Mouse (Mus musculus) CD8-positive naive resting alpha-beta T cell, adult 2 months (primary cell): Measurements from ENCODE around the gene Slc25a45.
A peak's percentile ranks its signal among the peaks of the same experiment; 100 is the strongest.

Experiments used
- DNase-seq, 2 experiments: peaks; one replicate each; pipeline ENCODE4 v3.0.0; 2022; ENCODE audit warnings: low read depth in 2 of 2, low spot score in 2 of 2

Slc25a45 gene

DNA sequence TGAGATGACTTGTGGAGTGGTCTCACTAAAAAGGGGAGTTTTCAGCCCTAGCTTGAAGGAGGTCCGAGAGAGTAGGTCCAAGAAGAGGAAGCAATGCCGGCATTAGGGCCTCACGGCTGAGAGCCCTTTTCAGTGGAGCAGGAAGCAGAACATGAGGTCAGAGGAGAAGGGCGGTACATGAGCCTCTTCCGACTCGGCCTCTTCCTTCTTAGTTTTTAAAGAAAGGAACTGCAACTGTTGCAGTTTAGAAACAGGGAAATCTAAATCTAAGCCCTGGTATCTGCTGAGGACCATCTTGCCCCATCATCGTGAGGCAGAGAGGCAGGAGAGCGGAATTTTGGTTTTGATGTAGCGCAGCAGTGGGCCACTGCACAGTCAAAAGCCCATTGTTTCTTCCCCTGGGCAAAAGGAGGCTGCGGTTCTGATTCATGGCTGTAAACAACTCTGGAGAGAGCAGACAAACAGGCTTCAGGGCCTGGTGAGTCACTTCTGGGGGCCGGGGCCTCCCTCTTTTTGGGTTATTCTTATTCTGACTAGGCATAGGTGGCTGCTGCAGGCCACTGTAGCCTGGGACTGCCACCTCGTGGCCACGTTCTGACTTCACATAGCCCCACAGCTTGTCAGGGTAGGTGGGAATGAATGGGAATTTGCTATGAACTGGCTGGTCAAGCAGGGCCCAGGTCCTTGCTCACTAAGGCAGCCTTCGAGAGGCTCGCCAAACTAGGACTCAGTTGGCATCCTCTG, at the start of gene Slc25a45:
Gene Slc25a45, plus strand, starts transcription at position 191 of the 744 bp plus-strand sequence.
- DNase-seq: peak; percentile 71 to 83

- DNase-seq: no peak
Measured at GRCm38 (mm10) chr19:5828155-5828554, 49.5 kb upstream of the Slc25a45 start.

- DNase-seq: no peak
Measured at GRCm38 (mm10) chr19:5828905-5829304, 48.7 kb upstream of the Slc25a45 start.

DNA sequence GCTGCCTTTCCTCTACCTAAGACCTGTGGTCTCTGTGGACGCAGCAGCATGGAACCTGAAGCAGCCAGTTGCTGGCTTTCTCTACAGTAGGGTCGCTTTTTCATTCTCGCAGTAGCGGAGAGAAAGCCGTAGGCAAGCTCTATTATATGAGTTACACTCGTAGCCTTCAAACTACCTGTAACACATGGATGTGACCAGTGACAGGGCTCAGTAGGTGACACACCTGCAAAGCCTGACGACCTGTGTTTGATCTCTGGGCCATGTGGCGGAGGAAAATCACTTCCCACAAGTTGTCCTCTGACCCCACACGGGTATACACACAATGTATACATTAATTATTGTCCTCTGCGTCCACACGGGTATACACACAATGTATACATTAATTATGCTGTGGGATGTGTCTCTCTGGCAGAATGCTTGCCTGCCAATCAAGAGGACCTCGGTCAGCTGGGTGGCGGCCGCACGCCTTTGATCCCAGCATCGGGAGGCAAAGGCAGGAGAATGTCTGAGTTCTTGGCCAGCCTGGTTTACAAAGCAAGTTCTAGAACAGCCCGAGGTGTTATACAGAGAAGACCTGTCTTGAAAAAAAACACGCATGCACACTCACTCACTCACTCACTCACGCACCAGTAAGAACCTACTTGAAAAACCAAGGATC, 47.5 kb upstream of the Slc25a45 start:
- DNase-seq: no peak

- DNase-seq: no peak
Measured at GRCm38 (mm10) chr19:5830776-5831175, 46.8 kb upstream of the Slc25a45 start.

DNA sequence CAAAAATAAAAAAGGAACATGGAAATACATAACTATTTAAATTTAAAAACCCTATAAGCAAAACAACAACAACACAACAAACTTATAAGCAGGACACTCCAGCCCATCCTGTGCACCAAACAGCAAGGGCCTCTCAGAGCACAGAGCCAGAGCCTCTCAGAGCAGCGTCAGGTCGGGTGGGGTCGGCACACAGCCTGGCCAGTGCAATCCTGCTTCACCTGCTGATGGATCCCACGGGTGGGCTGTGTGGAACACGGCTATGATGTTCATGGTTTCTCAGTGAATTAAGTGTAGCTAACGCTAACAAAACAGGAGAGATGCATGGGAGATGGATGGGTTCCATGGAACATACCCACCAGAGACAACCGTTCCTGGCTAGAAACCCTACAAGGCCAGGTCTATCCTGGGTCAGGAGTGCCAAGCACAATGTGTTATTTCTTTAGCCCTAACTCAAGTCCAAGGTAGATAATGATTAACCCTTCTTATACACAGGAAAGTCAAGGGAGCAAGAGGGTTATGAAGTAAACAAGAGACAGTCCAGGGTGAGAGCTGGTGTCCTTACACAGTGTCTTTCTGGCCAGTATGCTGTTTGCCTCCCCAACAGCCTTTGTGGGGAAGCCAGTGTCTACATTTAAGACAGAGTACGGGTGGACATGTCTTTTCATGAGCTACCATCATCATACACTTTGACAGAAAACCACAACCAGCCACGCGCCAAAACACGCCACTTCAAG, 46.2 kb upstream of the Slc25a45 start:
- DNase-seq: no peak

DNA sequence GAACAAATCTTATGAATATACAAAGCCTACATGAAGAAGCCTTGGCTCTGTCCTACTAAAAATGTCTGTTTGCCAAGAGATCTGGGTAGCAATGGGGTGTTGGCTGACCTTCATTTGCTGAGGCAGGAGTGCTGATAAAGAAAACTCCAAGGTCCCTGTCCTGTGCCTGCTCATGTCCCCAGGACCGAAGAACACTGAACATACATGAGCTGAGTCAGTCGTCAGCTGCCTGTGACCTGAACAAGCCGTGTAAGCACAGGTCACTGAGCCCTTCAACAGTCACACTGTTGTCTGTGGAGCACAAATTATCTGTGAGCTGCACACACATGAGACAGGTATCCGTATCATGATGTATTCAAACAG, 45.7 kb upstream of the Slc25a45 start:
- no peak for DNase-seq

DNA sequence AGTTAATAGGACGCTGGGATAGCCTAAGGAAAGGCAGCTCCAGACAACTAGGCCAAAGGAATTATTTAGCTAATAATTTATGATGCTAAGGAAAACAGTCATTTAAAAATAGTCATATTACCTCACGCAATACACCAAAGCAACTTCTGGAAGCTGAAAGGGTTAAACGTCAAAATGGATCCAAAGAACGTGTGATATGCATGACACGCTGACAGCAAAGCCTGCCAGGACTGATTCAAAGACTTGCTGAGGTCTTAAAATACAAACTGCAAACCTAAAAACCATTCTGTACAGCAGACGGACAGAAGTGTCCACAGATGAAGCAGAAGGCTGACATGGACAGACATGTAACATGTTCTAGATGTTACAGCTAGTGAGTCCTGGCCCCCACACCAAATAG, 45.3 kb upstream of the Slc25a45 start:
- DNase-seq: no peak

DNA sequence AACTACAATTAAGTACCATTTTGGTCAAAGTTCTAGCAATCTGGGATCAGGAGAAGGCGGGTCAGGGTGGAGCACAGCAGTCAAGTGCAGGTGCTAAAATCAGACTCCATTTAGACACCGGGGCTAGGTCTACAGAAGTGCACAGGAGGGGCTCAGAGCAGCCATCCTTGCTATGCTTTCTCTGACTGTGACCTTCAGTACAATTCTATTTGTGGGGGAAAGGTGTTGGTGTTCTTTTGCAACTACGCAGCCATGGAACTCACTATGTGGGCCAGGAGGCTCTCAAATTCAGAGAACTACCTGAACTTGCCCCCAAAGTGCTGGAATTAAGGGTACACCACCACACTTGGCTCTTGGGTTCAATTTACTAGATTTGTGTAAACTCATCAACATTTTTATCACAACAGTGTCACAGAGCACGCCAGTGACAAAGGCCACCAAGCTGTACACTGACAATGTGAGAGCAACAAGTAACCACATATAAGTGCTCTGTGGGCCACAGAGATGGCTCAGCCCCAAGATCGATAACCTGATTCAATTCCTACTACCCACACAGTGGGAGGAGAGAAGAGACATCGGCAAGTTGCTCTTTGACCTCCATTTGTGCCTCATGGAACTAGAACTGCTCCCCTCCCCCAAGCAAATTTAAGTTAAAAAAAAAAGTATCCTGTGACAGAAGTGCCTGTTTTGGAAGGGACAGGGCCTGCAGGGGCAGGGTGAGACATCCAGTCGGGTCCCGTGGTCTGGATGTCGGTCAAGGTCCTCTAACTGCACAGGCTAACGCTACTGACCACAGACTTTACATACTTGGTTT, 44.1 kb upstream of the Slc25a45 start:
- no peak for DNase-seq

GRCm38 (mm10) chr19:5834260-5834925, 43.2 kb upstream of the Slc25a45 start:
- no peak for DNase-seq

GRCm38 (mm10) chr19:5835054-5835921, 42.3 kb upstream of the Slc25a45 start:
- no peak for DNase-seq

GRCm38 (mm10) chr19:5835922-5836430, 41.6 kb upstream of the Slc25a45 start:
- no peak for DNase-seq

GRCm38 (mm10) chr19:5836941-5837572, 40.6 kb upstream of the Slc25a45 start:
- no peak for DNase-seq

- no peak for DNase-seq
Measured at GRCm38 (mm10) chr19:5837606-5838005, 40.0 kb upstream of the Slc25a45 start.

- no peak for DNase-seq
Measured at GRCm38 (mm10) chr19:5838136-5838891, 39.3 kb upstream of the Slc25a45 start.

- no peak for DNase-seq
Measured at GRCm38 (mm10) chr19:5838892-5839165, 38.8 kb upstream of the Slc25a45 start.

- DNase-seq: no peak
Measured at GRCm38 (mm10) chr19:5839317-5840085, 38.1 kb upstream of the Slc25a45 start.
